Mouse (Mus musculus) NIH3T3 (cell line): ENCODE results near the gene Pdpr.
"Not testable (repeated sequence)": the region's sequence is repeated elsewhere in the genome, so short reads cannot be mapped to it uniquely, and the experiment has no call there.

Source experiments
- DNase-seq: peaks from one replicate; pipeline ENCODE4 v3.0.0-alpha.2; 2012; ENCODE audit warnings: low read depth

The Pdpr gene

GRCm38 (mm10) chr8:111090126-111090525, 4.3 kb upstream of the Pdpr start:
- DNase-seq, result peak; percentile 89

GRCm38 (mm10) chr8:111091706-111092105, 2.7 kb upstream of the Pdpr start:
- DNase-seq, result no peak

- DNase-seq, result not testable (repeated sequence)
These were observed 2.1 kb upstream of the Pdpr start, which contains the start of gene Clec18a for GRCm38 (mm10) chr8:111092326-111092725. Clec18a (minus strand) TSS chr8:111092426.

GRCm38 (mm10) chr8:111094719-111095302, 381 bp downstream of the Pdpr start:
- DNase-seq, result peak; percentile 13

- no peak for DNase-seq
These were observed 20.5 kb downstream of the Pdpr start for GRCm38 (mm10) chr8:111114891-111115290.

- DNase-seq, result no peak
These were observed 25.1 kb downstream of the Pdpr start for GRCm38 (mm10) chr8:111119481-111119880.

GRCm38 (mm10) chr8:111130756-111131155, 36.3 kb downstream of the Pdpr start:
- no peak for DNase-seq

- DNase-seq, result no peak
These were observed 48.1 kb downstream of the Pdpr start for GRCm38 (mm10) chr8:111142521-111142920.

- DNase-seq, result not testable (repeated sequence)
These were observed 50.5 kb downstream of the Pdpr start for GRCm38 (mm10) chr8:111144901-111145459.

GRCm38 (mm10) chr8:111145460-111146012, 51.1 kb downstream of the Pdpr start:
- DNase-seq, result peak; percentile 95

- no peak for DNase-seq
These were observed 61.4 kb downstream of the Pdpr start for GRCm38 (mm10) chr8:111155721-111156436.

- DNase-seq, result peak; percentile 48
These were observed 63.2 kb downstream of the Pdpr start for GRCm38 (mm10) chr8:111157617-111158016.

GRCm38 (mm10) chr8:111171661-111172060, 77.2 kb downstream of the Pdpr start:
- DNase-seq, result no peak

- peak; percentile 80 for DNase-seq
These were observed 91.1 kb downstream of the Pdpr start for GRCm38 (mm10) chr8:111185472-111185947.
